Mouse (Mus musculus) midbrain, embryonic 14.5 days (tissue): Measurements from ENCODE around the gene Tmem116. TPM values are rescaled to one million over a fixed set of nuclear protein-coding genes. Genes with fewer than 3 reads are reported as not detected.
A peak's percentile ranks its signal among the peaks of the same experiment; 100 is the strongest.

Experiments used
- ATAC-seq: fragments of 200-750 bp; cut with Nextera tagmentation; 2 replicates; pipeline ENCODE4 v1.8.0; 2017; ENCODE audit warnings: moderate number of reproducible peaks, moderate library complexity; ENCODE audit not compliant: low FRiP score, low TSS enrichment
- DNase-seq: peaks from one replicate; pipeline ENCODE4 v3.0.0-alpha.2; 2015
- H3K27ac ChIP-seq: fragments of 300-500 bp; sonication (generic); replicated peaks from 2 replicates; pipeline ENCODE4 v1.5.1; 2014; ENCODE audit warnings: mild to moderate bottlenecking, low read depth, low read length, moderate library complexity
- H3K27me3 ChIP-seq: fragments of 300-500 bp; sonication (generic); 2 replicates; pipeline ENCODE4 v1.6.1; 2014; ENCODE audit warnings: low read length, control low read depth, mixed read lengths; ENCODE audit not compliant: control insufficient read depth, insufficient read depth
- H3K36me3 ChIP-seq: fragments of 300-500 bp; sonication (generic); 2 replicates; pipeline ENCODE4 v1.6.1; 2014; ENCODE audit warnings: low read length, control low read depth; ENCODE audit not compliant: control insufficient read depth, insufficient read depth
- H3K4me1 ChIP-seq: fragments of 300-500 bp; sonication (generic); 2 replicates; pipeline ENCODE4 v1.6.1; 2014; ENCODE audit warnings: mild to moderate bottlenecking, antibody characterized with exemption, low read length, control low read depth; ENCODE audit not compliant: control insufficient read depth, insufficient read depth
- H3K4me2 ChIP-seq: fragments of 300-500 bp; sonication (generic); 2 replicates; pipeline ENCODE4 v1.6.1; 2014; ENCODE audit warnings: mild to moderate bottlenecking, low read length, moderate library complexity
- H3K4me3 ChIP-seq: fragments of 300-500 bp; sonication (generic); replicated peaks from 2 replicates; pipeline ENCODE4 v1.5.1; 2014; ENCODE audit warnings: low read depth, low read length
- H3K9ac ChIP-seq: fragments of 300-500 bp; sonication (generic); replicated peaks from 2 replicates; pipeline ENCODE4 v1.6.1; 2014; ENCODE audit warnings: mild to moderate bottlenecking, low read length, moderate library complexity
- H3K9me3 ChIP-seq: fragments of 300-500 bp; sonication (generic); 2 replicates; pipeline ENCODE4 v1.6.1; 2016; ENCODE audit warnings: low read length, control low read depth, mixed read lengths; ENCODE audit not compliant: control insufficient read depth
- WGBS: fragments of 180-500 bp; shearing (Covaris S2); extraction: QIAGEN DNeasy Blood & Tissue Kit; methylation state at CpG from one replicate; pipeline ENCODE4 v1.1.7; 2014; 5-methylcytosine and 5-hydroxymethylcytosine counted together
- polyA plus RNA-seq: library from polyadenylated mRNA; unstranded; fragments of >200 nt; fragmentation: Nextera tagmentation; extraction: Ambion mirVana; gene quantifications from 2 replicates; pipeline ENCODE4 v1.2.1, GENCODE M21; 2014

Gene Tmem116
- polyA plus RNA-seq, 1 experiment from 2014 or later = 1.7 TPM

DNA sequence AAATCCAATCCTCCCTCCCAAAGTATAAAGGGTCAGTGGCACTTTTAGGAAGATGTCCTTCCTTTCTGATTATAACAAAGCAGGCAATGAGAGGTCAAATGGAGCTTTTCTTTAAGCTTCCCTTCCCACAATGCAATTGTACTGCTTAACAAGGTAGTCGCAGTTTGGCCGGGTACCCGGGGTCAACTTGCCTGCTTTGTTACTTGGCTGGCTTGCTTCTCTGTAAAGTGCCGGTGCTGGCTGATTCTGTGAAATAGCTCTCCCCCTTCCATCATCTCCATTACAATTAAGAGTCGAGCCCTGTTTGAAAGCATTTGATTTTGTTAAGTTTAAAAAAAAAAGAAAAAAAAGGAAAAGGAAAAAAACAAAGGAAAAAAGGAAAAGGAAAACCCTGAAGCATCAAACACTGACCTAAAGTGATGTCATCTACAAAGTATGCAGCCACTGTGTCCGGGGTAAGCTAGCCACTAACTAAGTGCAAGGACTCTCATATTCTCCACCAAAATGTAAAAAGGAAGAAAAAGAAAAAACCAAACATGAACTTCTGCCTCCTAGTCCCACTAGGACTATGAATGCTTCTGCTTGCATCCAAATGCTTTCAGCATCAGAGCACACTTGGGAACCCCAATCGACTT, 85.3 kb downstream of the Tmem116 start:
- peaks cover 54% of the 10 kb centered on the region for H3K36me3 ChIP-seq
- no peaks in the 10 kb centered on the region for H3K27me3 ChIP-seq
- ATAC-seq (no peak), DNase-seq (no peak)
- no peaks in the 10 kb centered on the region for H3K9me3 ChIP-seq
- 75% methylated on average over 7 of the region's 7 CpGs for WGBS
- no peak overlapping the region for H3K4me3 ChIP-seq
- H3K4me1 ChIP-seq = no peaks in the 10 kb centered on the region
- no peak overlapping the region for H3K27ac ChIP-seq
- no peak overlapping the region for H3K9ac ChIP-seq
- no peak overlapping the region for H3K4me2 ChIP-seq

DNA sequence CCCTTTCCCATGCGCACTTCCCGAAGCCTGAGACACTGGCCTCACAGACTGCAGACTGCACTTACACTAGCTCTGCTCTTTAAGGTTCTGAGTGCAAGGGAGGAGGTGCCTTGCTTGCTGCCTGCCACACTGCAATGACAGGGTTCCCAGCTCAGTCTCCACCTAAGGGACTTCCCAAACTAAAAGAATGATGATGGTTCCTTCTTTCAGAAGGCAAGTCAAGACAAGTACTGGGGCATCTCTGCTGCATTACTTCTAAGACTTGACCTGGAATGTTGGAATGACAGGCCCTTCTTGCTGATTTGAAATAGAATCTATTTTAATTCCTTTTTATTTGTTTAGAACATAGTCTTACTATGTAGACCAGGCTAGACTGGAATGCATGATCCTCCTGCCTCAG, 85.9 kb downstream of the Tmem116 start:
- Histone ChIP-seq H3K4me2 (no peak overlapping the region), H3K36me3 (peaks cover 50% of the 10 kb centered on the region), H3K9ac (no peak overlapping the region), H3K9me3 (no peaks in the 10 kb centered on the region), H3K27ac (no peak overlapping the region), H3K4me1 (no peaks in the 10 kb centered on the region), H3K27me3 (no peaks in the 10 kb centered on the region), H3K4me3 (no peak overlapping the region)
- DNase-seq = no peak
- 91% methylated on average over 2 of the region's 2 CpGs for WGBS
- ATAC-seq = no peak

DNA sequence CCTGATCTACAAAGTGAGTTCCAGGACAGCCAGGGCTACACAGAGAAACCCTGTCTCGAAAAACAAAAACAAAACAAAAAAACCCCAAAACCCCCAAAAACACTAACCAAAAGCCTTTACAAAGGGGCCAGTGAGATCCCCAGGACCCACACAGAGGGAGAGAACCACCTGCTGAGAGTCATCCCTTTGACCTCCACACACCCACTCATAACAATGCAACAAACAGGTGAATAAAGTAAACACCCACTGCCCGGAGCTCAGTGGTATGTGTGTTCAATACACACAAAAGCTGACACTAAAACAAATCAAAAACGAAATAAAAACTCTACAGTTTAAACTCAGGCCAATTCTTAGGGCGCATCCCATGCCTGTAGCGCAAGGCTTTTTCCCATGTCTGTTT, 88.4 kb downstream of the Tmem116 start:
- Histone ChIP-seq H3K27ac (no peak overlapping the region), H3K9me3 (no peaks in the 10 kb centered on the region), H3K36me3 (peaks cover 30% of the 10 kb centered on the region), H3K4me1 (peaks cover 18% of the 10 kb centered on the region), H3K27me3 (no peaks in the 10 kb centered on the region), H3K9ac (no peak overlapping the region), H3K4me2 (no peak overlapping the region), H3K4me3 (no peak overlapping the region)
- ATAC-seq (no peak), DNase-seq (no peak)
- 95% methylated on average over 5 of the region's 5 CpGs for WGBS

DNA sequence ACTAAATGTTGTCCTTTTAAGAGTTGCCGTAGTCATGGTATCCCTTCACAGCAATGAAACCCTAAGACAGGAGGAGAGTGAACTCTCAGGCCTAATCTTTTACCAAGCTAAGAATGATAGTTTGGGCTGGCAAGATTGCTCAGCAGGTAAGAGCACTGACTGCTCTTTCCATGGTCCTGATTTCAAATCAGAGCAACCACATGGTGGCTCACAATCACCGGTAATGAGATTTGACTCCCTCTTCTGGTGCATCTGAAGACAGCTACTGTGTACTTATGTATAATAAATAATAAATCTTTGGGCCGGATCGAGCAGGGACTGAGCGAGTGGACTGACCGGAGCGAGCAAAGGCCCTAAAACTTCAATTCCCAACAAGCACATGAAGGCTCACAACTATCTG, 89.5 kb downstream of the Tmem116 start:
- no peak for ATAC-seq
- no peak overlapping the region for H3K27ac ChIP-seq
- peaks cover 18% of the 10 kb centered on the region for H3K36me3 ChIP-seq
- no peaks in the 10 kb centered on the region for H3K27me3 ChIP-seq
- no peak for DNase-seq
- no peak overlapping the region for H3K4me3 ChIP-seq
- no peaks in the 10 kb centered on the region for H3K9me3 ChIP-seq
- no peak overlapping the region for H3K9ac ChIP-seq
- peaks cover 18% of the 10 kb centered on the region for H3K4me1 ChIP-seq
- whole genome bisulfite sequencing = 87% methylated on average over 7 of the region's 7 CpGs
- no peak overlapping the region for H3K4me2 ChIP-seq

DNA sequence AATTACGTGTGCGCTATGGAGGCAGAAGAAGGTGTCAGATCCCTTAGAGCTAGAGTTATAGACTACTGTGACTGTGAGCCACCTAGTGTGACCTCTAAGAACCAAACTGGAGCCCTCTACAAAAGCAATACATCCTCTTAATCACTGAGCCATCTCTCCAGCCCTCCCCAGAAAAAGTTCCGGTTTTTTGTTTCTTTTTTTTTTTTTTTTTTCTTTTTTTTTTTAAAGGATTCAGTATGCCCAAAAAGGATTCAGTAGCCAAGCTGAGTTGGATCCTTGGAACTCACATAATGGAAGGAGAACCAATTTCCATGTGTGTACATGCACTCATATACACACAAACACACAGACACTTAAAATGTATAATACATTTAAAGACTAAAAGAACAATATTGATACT, 91.7 kb downstream of the Tmem116 start:
- H3K27me3 ChIP-seq = no peaks in the 10 kb centered on the region
- no peak overlapping the region for H3K4me3 ChIP-seq
- H3K9me3 ChIP-seq = no peaks in the 10 kb centered on the region
- 82% methylated on average over 3 of the region's 3 CpGs for WGBS
- peak overlapping the region; percentile 92; the same call in 1 of the 2 replicates for H3K4me2 ChIP-seq
- no peak overlapping the region for H3K27ac ChIP-seq
- 0 out of 2 replicates have a peak, but pooled peaks cover 2% of the 10 kb centered on the region for H3K36me3 ChIP-seq
- H3K4me1 ChIP-seq = peaks cover 18% of the 10 kb centered on the region
- DNase-seq (no peak), ATAC-seq (no peak)
- no peak overlapping the region for H3K9ac ChIP-seq

DNA sequence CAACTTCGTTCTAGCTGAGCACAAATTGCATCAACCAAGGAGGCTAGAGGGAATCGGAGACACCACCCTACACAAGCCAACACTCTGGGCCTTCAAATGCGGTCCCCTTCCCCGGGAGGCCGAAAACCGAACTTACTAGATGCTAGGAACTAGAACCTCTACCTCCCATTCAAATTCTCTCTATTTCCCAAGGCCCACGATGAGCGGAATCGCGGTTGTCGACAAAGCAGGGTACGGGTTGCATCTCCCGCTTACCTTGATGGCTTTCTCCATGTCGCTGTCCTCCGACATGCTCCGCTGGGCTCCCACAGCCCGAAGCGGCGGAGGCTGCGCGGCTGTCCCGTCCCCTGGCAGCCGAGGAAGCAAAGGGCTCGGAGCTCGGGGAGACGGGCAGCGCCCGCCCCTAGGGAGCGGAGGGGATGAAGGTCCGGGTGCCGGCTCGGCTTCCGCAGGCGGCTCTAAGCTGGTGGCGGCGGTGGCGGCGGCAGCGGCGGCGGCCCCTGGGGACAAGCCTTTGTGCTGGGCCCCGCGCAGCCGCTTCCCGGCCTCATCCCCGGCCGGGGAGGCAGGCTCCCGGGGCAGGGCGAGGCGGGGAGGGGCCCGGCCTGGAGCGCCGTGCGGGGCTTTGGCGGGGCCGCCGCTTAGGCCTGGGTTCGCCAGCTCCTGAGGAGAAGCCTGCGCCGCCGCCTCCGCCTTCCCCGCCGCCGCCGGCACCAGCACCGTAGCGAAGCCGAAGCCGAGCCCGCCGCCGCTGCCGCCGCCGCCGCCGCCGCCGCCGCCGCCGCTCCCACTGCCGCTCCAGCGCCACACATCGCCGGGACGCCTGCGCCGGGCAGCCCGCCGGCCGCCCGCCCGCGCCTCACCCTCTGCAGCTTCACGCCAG, 93.5 kb downstream of the Tmem116 start, which contains the start of the genes Adam1a and Gm42878:
Gene Adam1a, minus strand, starts transcription at position 573 of the 883 bp plus-strand sequence.
Gene Gm42878, minus strand, starts transcription at position 573 of the 883 bp plus-strand sequence.
- H3K4me1 ChIP-seq = peaks cover 18% of the 10 kb centered on the region
- no peaks in the 10 kb centered on the region for H3K9me3 ChIP-seq
- 0 out of 2 replicates have a peak, but pooled peaks cover 2% of the 10 kb centered on the region for H3K36me3 ChIP-seq
- H3K27me3 ChIP-seq = no peaks in the 10 kb centered on the region
- peak within 1 kb of the TSS; percentile 100 for H3K4me3 ChIP-seq
- peak within 1 kb of the TSS; percentile 96 for H3K9ac ChIP-seq
- H3K27ac ChIP-seq = peak within 1 kb of the TSS; percentile 98
- WGBS = 1% methylated on average over 73 of the region's 97 CpGs
- H3K4me2 ChIP-seq = peak within 1 kb of the TSS; percentile 92
- ATAC-seq (peak; percentile 62), DNase-seq (peak; percentile 67)

DNA sequence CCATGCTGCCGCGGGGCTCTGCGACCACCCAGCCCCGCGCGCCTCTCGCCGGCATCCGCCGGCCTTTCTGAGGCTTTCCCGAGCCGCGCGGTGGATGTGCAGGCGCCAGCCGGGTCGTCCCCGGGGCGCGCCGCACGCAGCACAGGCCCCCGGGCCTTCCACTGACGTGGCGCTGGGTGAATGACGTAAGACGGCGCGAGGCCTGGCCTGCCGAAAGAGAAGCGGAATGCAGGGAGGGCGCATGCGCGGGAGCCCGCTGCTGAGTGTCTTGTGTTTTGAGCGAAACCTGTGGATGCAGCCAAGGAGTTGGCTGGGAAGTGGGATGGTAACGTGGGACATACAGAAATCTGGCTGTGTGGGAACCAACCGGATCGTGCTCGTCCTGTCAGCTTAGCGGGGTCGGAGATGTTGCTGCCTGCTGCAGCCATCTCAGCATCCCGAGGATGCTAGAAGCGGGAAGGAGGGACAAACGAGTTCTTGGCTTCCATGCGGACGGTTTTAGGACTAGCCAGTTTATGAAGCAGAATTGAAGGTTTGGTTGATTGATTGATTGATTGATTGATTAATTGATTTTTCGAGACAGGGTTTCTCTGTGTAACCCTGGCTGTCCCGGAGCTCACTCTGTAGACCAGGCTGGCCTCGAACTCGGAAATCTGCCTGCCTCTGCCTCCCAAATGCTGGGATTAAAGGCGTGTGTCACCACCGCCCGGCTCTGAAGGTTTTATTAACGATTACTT, 94.3 kb downstream of the Tmem116 start, which contains the start of gene Mapkapk5:
Gene Mapkapk5, minus strand, starts transcription at position 113 of the 737 bp plus-strand sequence.
- DNase-seq = peak; percentile 99
- H3K9ac ChIP-seq = peak within 1 kb of the TSS; percentile 96
- WGBS = 1% methylated on average over 55 of the region's 55 CpGs

DNA sequence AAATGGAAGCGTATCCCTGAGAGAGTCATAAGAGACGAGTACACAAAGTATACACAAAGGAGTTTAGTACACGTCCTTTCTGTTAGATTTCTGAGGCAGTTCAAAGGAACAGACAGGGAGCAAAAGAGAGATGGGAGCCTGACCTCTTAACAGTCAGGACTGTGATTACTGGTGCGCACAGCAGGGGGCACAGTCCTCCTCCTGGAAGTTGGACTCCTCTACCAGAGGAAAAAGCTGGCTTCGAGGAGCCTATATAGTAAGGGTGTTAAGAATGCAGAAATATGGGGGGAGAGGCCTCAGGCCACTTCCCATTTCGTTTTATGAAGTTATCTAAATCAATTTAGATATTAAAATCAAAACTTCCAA, 94.8 kb downstream of the Tmem116 start:
- Histone ChIP-seq H3K27me3 (no peaks in the 10 kb centered on the region), H3K4me2 (peak overlapping the region; percentile 92), H3K36me3 (0 out of 2 replicates have a peak, but pooled peaks cover 2% of the 10 kb centered on the region), H3K4me3 (peak overlapping the region; percentile 100), H3K4me1 (peaks cover 18% of the 10 kb centered on the region), H3K9me3 (no peaks in the 10 kb centered on the region), H3K9ac (peak overlapping the region; percentile 96; the same call in 1 of the 2 replicates), H3K27ac (peak overlapping the region; percentile 98; the same call in 1 of the 2 replicates)
- WGBS = 46% methylated on average over 6 of the region's 6 CpGs
- DNase-seq = peak; percentile 66
- no peak for ATAC-seq

More for the DNA sequence above, 94.3 kb downstream of the Tmem116 start, which contains the start of gene Mapkapk5:
- Histone ChIP-seq H3K27ac (peak within 1 kb of the TSS; percentile 98), H3K36me3 (0 out of 2 replicates have a peak, but pooled peaks cover 2% of the 10 kb centered on the region), H3K4me3 (peak within 1 kb of the TSS; percentile 100), H3K27me3 (no peaks in the 10 kb centered on the region), H3K4me2 (peak within 1 kb of the TSS; percentile 92), H3K9me3 (no peaks in the 10 kb centered on the region), H3K4me1 (peaks cover 18% of the 10 kb centered on the region)
- peak; percentile 96 for ATAC-seq
